Mouse (Mus musculus) MEL (cell line): ENCODE measurements around the gene Fndc1. TPM values are rescaled to one million over a fixed set of nuclear protein-coding genes. Genes with fewer than 3 reads are reported as not detected.

Experiments
- DNase-seq: peaks from one replicate; pipeline ENCODE4 v3.0.0; 2011; ENCODE audit warnings: low read depth, low spot score
- H3K27ac ChIP-seq: 2 replicates; pipeline ENCODE4 v1.5.1; 2012; ENCODE audit warnings: low read depth, mild to moderate bottlenecking, control low read depth, low read length, moderate library complexity; ENCODE audit not compliant: control insufficient read depth
- H3K27me3 ChIP-seq, 2 experiments: fragments of 150-350 bp in 1 of 2; sonication (generic) in 1 of 2; 2 replicates each; pipeline ENCODE4 v1.6.1; 2012; ENCODE audit warnings: low read length in 2 of 2, mild to moderate bottlenecking in 2 of 2, improper control_type of control experiment in 1 of 2, moderate library complexity in 1 of 2; ENCODE audit not compliant: insufficient read depth in 2 of 2, control insufficient read depth in 1 of 2
- H3K36me3 ChIP-seq, 2 experiments: 2 replicates each; pipeline ENCODE4 v1.6.1; 2012 to 2014; ENCODE audit warnings: low read length in 2 of 2, improper control_type of control experiment in 1 of 2, inconsistent platforms in 1 of 2, mild to moderate bottlenecking in 1 of 2; ENCODE audit not compliant: insufficient read depth in 2 of 2, control insufficient read depth in 1 of 2
- H3K4me1 ChIP-seq, 2 experiments: fragments of 150-350 bp in 1 of 2; sonication (generic) in 1 of 2; 2 replicates each; pipeline ENCODE4 v1.6.1; 2012; ENCODE audit warnings: low read length in 2 of 2, improper control_type of control experiment in 1 of 2, mild to moderate bottlenecking in 1 of 2; ENCODE audit not compliant: insufficient read depth in 2 of 2, control insufficient read depth in 1 of 2
- H3K4me3 ChIP-seq, 2 experiments: fragments of 150-350 bp in 1 of 2; sonication (generic) in 1 of 2; 2 replicates each; pipeline ENCODE4 v1.5.1; 2012; ENCODE audit warnings: low read depth in 2 of 2, low read length in 2 of 2, mild to moderate bottlenecking in 2 of 2, moderate library complexity in 2 of 2, control low read depth in 1 of 2, improper control_type of control experiment in 1 of 2; ENCODE audit not compliant: control insufficient read depth in 1 of 2, insufficient read depth in 1 of 2
- H3K79me2 ChIP-seq: 2 replicates; pipeline ENCODE4 v1.6.1; 2012; ENCODE audit warnings: mild to moderate bottlenecking, low read length, moderate library complexity; ENCODE audit not compliant: control insufficient read depth, poor library complexity, insufficient read depth
- H3K9ac ChIP-seq: 2 replicates; pipeline ENCODE4 v1.6.1; 2012; ENCODE audit warnings: low read depth, mild to moderate bottlenecking, control low read depth, low read length, moderate library complexity; ENCODE audit not compliant: control insufficient read depth, poor library complexity, severe bottlenecking
- H3K9me3 ChIP-seq: fragments of 150-350 bp; sonication (generic); replicated peaks from 2 replicates; pipeline ENCODE4 v1.6.1; 2012; ENCODE audit warnings: mild to moderate bottlenecking, low read length, improper control_type of control experiment, moderate library complexity; ENCODE audit not compliant: insufficient read depth
- CHD2 ChIP-seq: IDR thresholded peaks from 2 replicates; pipeline ENCODE4 v1.6.1; 2011; ENCODE audit warnings: low read length, improper control_type of control experiment
- E2F4 ChIP-seq: IDR thresholded peaks from 2 replicates; pipeline ENCODE4 v1.6.1; 2011; ENCODE audit warnings: low read depth, low read length, improper control_type of control experiment, borderline replicate concordance
- EP300 ChIP-seq, 2 experiments: IDR thresholded peaks; 2 replicates each; pipeline ENCODE4 v1.6.1; 2011; ENCODE audit warnings: improper control_type of control experiment in 2 of 2, low read length in 2 of 2, low read depth in 1 of 2, mild to moderate bottlenecking in 1 of 2
- ETS1 ChIP-seq: IDR thresholded peaks from 2 replicates; pipeline ENCODE4 v1.6.1; 2012; ENCODE audit warnings: low read depth, mild to moderate bottlenecking, inconsistent platforms, low read length, improper control_type of control experiment, moderate library complexity
- GATA1 ChIP-seq: IDR thresholded peaks from 2 replicates; pipeline ENCODE4 v1.6.1; 2011; ENCODE audit warnings: low read depth, low read length, improper control_type of control experiment
- HCFC1 ChIP-seq: IDR thresholded peaks from 2 replicates; pipeline ENCODE4 v1.6.1; 2012; ENCODE audit warnings: low read depth, mild to moderate bottlenecking, inconsistent platforms, low read length, improper control_type of control experiment, moderate library complexity
- MAFK ChIP-seq: IDR thresholded peaks from 2 replicates; pipeline ENCODE4 v1.6.1; 2011; ENCODE audit warnings: low read depth, mild to moderate bottlenecking, low read length, improper control_type of control experiment, borderline replicate concordance
- MYC ChIP-seq: IDR thresholded peaks from 2 replicates; pipeline ENCODE4 v1.6.1; 2011; ENCODE audit warnings: low read depth, mild to moderate bottlenecking, low read length, improper control_type of control experiment, moderate library complexity
- NELFE ChIP-seq: IDR thresholded peaks from 2 replicates; pipeline ENCODE4 v1.6.1; 2011; ENCODE audit warnings: low read depth, low read length, improper control_type of control experiment
- NRF1 ChIP-seq: IDR thresholded peaks from 2 replicates; pipeline ENCODE4 v1.6.1; 2014; ENCODE audit warnings: low read depth, mild to moderate bottlenecking, inconsistent platforms, low read length, improper control_type of control experiment, moderate library complexity; ENCODE audit not compliant: poor library complexity, insufficient read depth, severe bottlenecking
- POLR2A ChIP-seq, 2 experiments: IDR thresholded peaks; 2 replicates each; pipeline ENCODE4 v1.6.1; 2011 to 2012; ENCODE audit warnings: low read length in 2 of 2, mild to moderate bottlenecking in 2 of 2, control low read depth in 1 of 2, improper control_type of control experiment in 1 of 2, low read depth in 1 of 2, moderate library complexity in 1 of 2; ENCODE audit not compliant: control insufficient read depth in 1 of 2, insufficient read depth in 1 of 2, poor library complexity in 1 of 2
- SIN3A ChIP-seq: IDR thresholded peaks from 2 replicates; pipeline ENCODE4 v1.6.1; 2012; ENCODE audit warnings: low read length, improper control_type of control experiment, inconsistent platforms
- SMC3 ChIP-seq: IDR thresholded peaks from 2 replicates; pipeline ENCODE4 v1.6.1; 2011; ENCODE audit warnings: low read depth, low read length, improper control_type of control experiment
- TBP ChIP-seq: IDR thresholded peaks from 2 replicates; pipeline ENCODE4 v1.8.0; 2011; ENCODE audit warnings: low read depth, low read length, improper control_type of control experiment
- UBTF ChIP-seq: IDR thresholded peaks from 2 replicates; pipeline ENCODE4 v1.6.1; 2012; ENCODE audit warnings: low read depth, mild to moderate bottlenecking, inconsistent platforms, low read length, improper control_type of control experiment, moderate library complexity, borderline replicate concordance; ENCODE audit not compliant: insufficient read depth
- USF2 ChIP-seq, 2 experiments: IDR thresholded peaks; 2 replicates each; pipeline ENCODE4 v1.6.1; 2011 to 2012; ENCODE audit warnings: improper control_type of control experiment in 2 of 2, low read length in 2 of 2, borderline replicate concordance in 1 of 2, inconsistent platforms in 1 of 2, low read depth in 1 of 2, mild to moderate bottlenecking in 1 of 2; ENCODE audit not compliant: insufficient read depth in 1 of 2
- ZMIZ1 ChIP-seq: IDR thresholded peaks from 2 replicates; pipeline ENCODE4 v1.6.1; 2012; ENCODE audit warnings: low read depth, mild to moderate bottlenecking, inconsistent platforms, low read length, improper control_type of control experiment, moderate library complexity
- polyA plus RNA-seq, 2 experiments: library from polyadenylated mRNA; stranded (reverse) in 1 of 2; unstranded in 1 of 2; fragments of >175 nt in 1 of 2; fragments of >200 nt in 1 of 2; gene quantifications; 2 replicates each; pipeline versions ENCODE4 v1.2.1 to v1.2.4; 2012; ENCODE audit warnings: low replicate concordance in 2 of 2, low read depth in 1 of 2; ENCODE audit not compliant: insufficient read length in 2 of 2, insufficient read depth in 1 of 2, missing spikeins in 1 of 2
- total RNA-seq: library from RNA; depleted of rRNA; stranded (reverse); fragments of 300-350 nt; gene quantifications from 2 replicates; pipeline ENCODE4 v1.2.3, GENCODE M21; 2012

The Fndc1 gene
- total and polyA plus RNA-seq, 3 experiments, result 0.04 TPM; not detected in 2

DNA sequence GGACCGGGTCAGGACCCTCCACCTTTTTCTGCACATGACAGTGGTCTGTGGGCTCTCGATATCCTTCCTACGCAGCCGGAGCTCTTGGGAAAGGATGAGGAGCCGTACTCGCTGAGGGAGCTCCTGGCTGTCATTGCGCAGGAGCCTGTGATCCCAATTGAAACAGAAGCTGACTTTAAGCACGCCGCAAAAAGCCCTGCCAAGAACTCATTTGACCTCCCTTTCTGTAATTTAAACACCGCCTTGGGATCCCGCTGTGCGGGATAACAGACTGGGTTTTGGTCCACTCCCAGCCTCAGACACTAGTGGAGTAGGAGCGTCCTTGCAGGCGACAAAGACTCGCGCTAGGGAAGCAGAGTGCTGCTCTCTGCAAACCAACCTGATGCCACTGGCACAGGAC, 484 bp upstream of the Fndc1 start:
- no peak for DNase-seq
- TF ChIP-seq ZMIZ1 (no peak), MYC (no peak), E2F4 (no peak), NELFE (no peak), NRF1 (no peak), MAFK (no peak), USF2 (IDR thresholded peaks at IDR 0.05; ENCODE audit: borderline replicate concordance in 1 of 2, insufficient read depth in 1 of 2, low read depth in 1 of 2, low read length in 2 of 2) (no peak), HCFC1 (no peak), TBP (no peak), CHD2 (no peak), SIN3A (no peak), ETS1 (no peak), SMC3 (no peak), UBTF (no peak), GATA1 (no peak), POLR2A (IDR thresholded peaks at IDR 0.05; ENCODE audit: control insufficient read depth in 1 of 2, insufficient read depth in 1 of 2, low read depth in 1 of 2, low read length in 2 of 2, poor library complexity in 1 of 2) (no peak)
- Histone ChIP-seq H3K36me3 (no peaks in the 10 kb centered on the region), H3K9me3 (no peaks in the 10 kb centered on the region), H3K27me3 (no peaks in the 10 kb centered on the region; a peak in 2 of 4 replicates), H3K27ac (no peak overlapping the region), H3K4me1 (no peaks in the 10 kb centered on the region), H3K79me2 (no peaks in the 10 kb centered on the region), H3K9ac (no peak overlapping the region), H3K4me3 (no peak overlapping the region)

GRCm38 (mm10) chr17:7825416-7825815, 1.7 kb downstream of the Fndc1 start:
- no peaks in the 10 kb centered on the region for H3K9me3 ChIP-seq
- no peak overlapping the region for H3K9ac ChIP-seq
- H3K79me2 ChIP-seq, result no peaks in the 10 kb centered on the region
- H3K27ac ChIP-seq, result no peak overlapping the region
- no peaks in the 10 kb centered on the region for H3K36me3 ChIP-seq
- no peak for DNase-seq
- H3K4me3 ChIP-seq, result no peak overlapping the region
- TF ChIP-seq EP300 (IDR thresholded peaks at IDR 0.05; ENCODE audit: low read depth in 1 of 2, low read length in 2 of 2) (no peak), ZMIZ1 (no peak)
- TF ChIP-seq, all 39 proteins: peak for 0
- no peaks in the 10 kb centered on the region for H3K4me1 ChIP-seq
- H3K27me3 ChIP-seq, result no peaks in the 10 kb centered on the region; a peak in 2 of 4 replicates
